ENCODE assay signal across 9 mouse cellular contexts in genomic region chr10:108581555-108582396, GRCm38 (mm10).
A peak's percentile ranks its signal among the peaks of the same experiment; 100 is the strongest.
DNase-seq lines count a peak whose midpoint lies in the region; ATAC-seq lines count a peak whose summit lies in the region.
"Had no signal": no experiment of that assay in that cellular context is flagged by ENCODE, and none has a peak within 500 bp of the region (broad histone marks: within the 10 kb centered on the region; RNA-seq: fewer than 3 reads in every experiment).

No protein-coding gene starts in this region.

- H3K4me2 ChIP-seq in hindbrain, embryonic 13.5 days = no peak overlapping the region
- H3K4me2 ChIP-seq in hindbrain, embryonic 11.5 days (replicated peaks; ENCODE audit: low read depth, low read length) = no peak overlapping the region
- H3K4me2 ChIP-seq in forebrain, embryonic 13.5 days = peak overlapping the region; percentile 27
- no peak overlapping the region for H3K4me2 ChIP-seq in neural tube, embryonic 14.5 days (ENCODE audit: low read depth, low read length)

- peak; percentile 41; the same call in 1 of the 2 replicates for ATAC-seq in hindbrain, embryonic 13.5 days (ENCODE audit: low FRiP score)
- no peak for ATAC-seq in hindbrain, embryonic 11.5 days (ENCODE audit: low FRiP score)
- peak; percentile 48 for ATAC-seq in forebrain, embryonic 13.5 days
- no peak for ATAC-seq in neural tube, embryonic 14.5 days (ENCODE audit: low read depth)

- H3K36me3 ChIP-seq in hindbrain, embryonic 13.5 days = no peaks in the 10 kb centered on the region
- H3K36me3 ChIP-seq in hindbrain, embryonic 11.5 days (ENCODE audit: control insufficient read depth, insufficient read depth, low read length) = no peaks in the 10 kb centered on the region
- H3K36me3 ChIP-seq in forebrain, embryonic 13.5 days (ENCODE audit: poor library complexity, severe bottlenecking) = no peaks in the 10 kb centered on the region
- H3K36me3 ChIP-seq in neural tube, embryonic 14.5 days (ENCODE audit: control insufficient read depth, insufficient read depth, low read length) = no peaks in the 10 kb centered on the region

- H3K27ac ChIP-seq in hindbrain, embryonic 13.5 days = peak overlapping the region; percentile 74
- H3K27ac ChIP-seq in hindbrain, embryonic 11.5 days (ENCODE audit: low read depth, low read length) = no peak overlapping the region
- H3K27ac ChIP-seq in forebrain, embryonic 13.5 days = peak overlapping the region; percentile 33
- peak overlapping the region; percentile 41; the same call in 1 of the 2 replicates for H3K27ac ChIP-seq in neural tube, embryonic 14.5 days (ENCODE audit: low read depth, low read length)
- H3K27ac ChIP-seq: macrophage had no signal

- no peak for DNase-seq in hindbrain, embryonic 11.5 days (ENCODE audit: low spot score)
- peak; percentile 78 for DNase-seq in NIH3T3 (ENCODE audit: low read depth)
- DNase-seq in frontal cortex, postnatal 36 days (ENCODE audit: low spot score in 2 of 2) = no peak
- no peak for DNase-seq in heart, postnatal 4 days
- DNase-seq in spleen, postnatal 14 days (ENCODE audit: low spot score in 2 of 2) = no peak

- no peak overlapping the region for H3K9ac ChIP-seq in hindbrain, embryonic 13.5 days
- no peak overlapping the region for H3K9ac ChIP-seq in hindbrain, embryonic 11.5 days (ENCODE audit: low read depth, low read length)
- no peak overlapping the region for H3K9ac ChIP-seq in forebrain, embryonic 13.5 days
- H3K9ac ChIP-seq in neural tube, embryonic 14.5 days (replicated peaks; ENCODE audit: low read depth, low read length) = no peak overlapping the region

- no peaks in the 10 kb centered on the region for H3K9me3 ChIP-seq in hindbrain, embryonic 13.5 days
- no peaks in the 10 kb centered on the region for H3K9me3 ChIP-seq in hindbrain, embryonic 11.5 days (ENCODE audit: control insufficient read depth, low read length)
- no peaks in the 10 kb centered on the region for H3K9me3 ChIP-seq in forebrain, embryonic 13.5 days (replicated peaks)
- H3K9me3 ChIP-seq in neural tube, embryonic 14.5 days (ENCODE audit: control insufficient read depth, low read length) = no peaks in the 10 kb centered on the region

- H3K4me1 ChIP-seq in hindbrain, embryonic 13.5 days (replicated peaks) = peaks cover 19% of the 10 kb centered on the region
- 0 out of 2 replicates have a peak, but pooled peaks cover 3% of the 10 kb centered on the region for H3K4me1 ChIP-seq in hindbrain, embryonic 11.5 days (replicated peaks; ENCODE audit: control insufficient read depth, insufficient read depth, low read length)
- peaks cover 29% of the 10 kb centered on the region for H3K4me1 ChIP-seq in forebrain, embryonic 13.5 days
- H3K4me1 ChIP-seq in neural tube, embryonic 14.5 days (ENCODE audit: control insufficient read depth, insufficient read depth, low read length) = peaks cover 9% of the 10 kb centered on the region

- no peaks in the 10 kb centered on the region for H3K27me3 ChIP-seq in hindbrain, embryonic 13.5 days
- H3K27me3 ChIP-seq in hindbrain, embryonic 11.5 days (ENCODE audit: control insufficient read depth, insufficient read depth, low read length) = no peaks in the 10 kb centered on the region
- no peaks in the 10 kb centered on the region for H3K27me3 ChIP-seq in forebrain, embryonic 13.5 days
- H3K27me3 ChIP-seq in neural tube, embryonic 14.5 days (ENCODE audit: control insufficient read depth, insufficient read depth, low read length) = no peaks in the 10 kb centered on the region

- no peak overlapping the region for H3K4me3 ChIP-seq in hindbrain, embryonic 13.5 days
- H3K4me3 ChIP-seq in hindbrain, embryonic 11.5 days (ENCODE audit: low read depth, low read length) = no peak overlapping the region
- H3K4me3 ChIP-seq in forebrain, embryonic 13.5 days = no peak overlapping the region
- no peak overlapping the region for H3K4me3 ChIP-seq in neural tube, embryonic 14.5 days (ENCODE audit: low read depth, low read length)

- 67% methylated on average over 12 of the region's 12 CpGs for WGBS in hindbrain, embryonic 13.5 days
- 76% methylated on average over 12 of the region's 12 CpGs for WGBS in hindbrain, embryonic 11.5 days
- 59% methylated on average over 12 of the region's 12 CpGs for WGBS in forebrain, embryonic 13.5 days
- 59% methylated on average over 12 of the region's 12 CpGs for WGBS in neural tube, embryonic 14.5 days

Comparison
In these comparisons a context has a peak if more than half of its experiments do, and no peak if none do; other contexts are left out.
1. ATAC-seq: peak in hindbrain, embryonic 13.5 days (single experiment) and forebrain, embryonic 13.5 days (single experiment); none in hindbrain, embryonic 11.5 days (single experiment) and neural tube, embryonic 14.5 days (single experiment).